Comparison of ENCODE assay signal across 8 mouse cellular contexts in the genomic region with DNA sequence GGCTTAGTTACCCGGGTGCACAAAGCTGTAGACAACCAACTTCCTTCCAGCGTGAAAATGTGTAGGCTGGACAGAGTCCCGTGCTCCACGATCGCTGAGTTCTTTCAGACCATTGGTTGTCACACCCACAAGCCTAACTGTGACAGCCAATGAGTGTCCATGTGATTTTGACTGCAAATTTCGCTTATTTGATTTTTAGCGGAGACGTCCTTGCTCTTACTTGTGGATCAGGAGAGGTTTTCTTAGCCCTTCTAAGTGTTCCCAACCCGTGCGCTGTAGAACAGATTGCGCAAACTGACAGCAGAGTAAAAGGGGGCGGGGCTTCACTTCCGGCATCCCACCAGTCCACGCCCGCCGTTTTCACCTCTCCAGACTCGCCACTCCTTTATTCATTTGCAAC. TPM values are rescaled to one million over a fixed set of nuclear protein-coding genes. Genes with fewer than 3 reads are reported as not detected.
DNase-seq lines count a peak whose midpoint lies in the region; ATAC-seq and TF ChIP-seq lines count a peak whose summit lies in the region.

No protein-coding gene starts in this region.

- TF ChIP-seq CTCF in CH12.LX (conservative IDR thresholded peaks at IDR 0.05 in 1 of 2, IDR thresholded peaks at IDR 0.05 in 1 of 2; ENCODE audit: low read depth in 2 of 2, low read length in 2 of 2), result no peak
- TF ChIP-seq CTCF in intestine, postnatal 0 days (IDR thresholded peaks at IDR 0.05; ENCODE audit: low read depth), result no peak

- peak overlapping the region in 1 of 3 experiments; percentile 7 for H3K4me3 ChIP-seq in CH12.LX (replicated peaks in 1 of 3; ENCODE audit: low read depth in 2 of 3, low read length in 2 of 3, poor library complexity in 1 of 3)
- H3K4me3 ChIP-seq in forebrain, embryonic 15.5 days, result peak overlapping the region; percentile 39
- H3K4me3 ChIP-seq in intestine, postnatal 0 days (ENCODE audit: low read depth, low read length), result peak overlapping the region; percentile 23
- peak overlapping the region; percentile 21 for H3K4me3 ChIP-seq in lung, embryonic 15.5 days

- in situ Hi-C loops in CH12.LX (cut with MboI; ENCODE audit: low pct_ligation_motif_present, low pct_unique_long_range_greater_than_20kb, low sequenced_read_pairs), result loop anchor here (25.0 kb wide), 1 partner anchor 532 kb away; no protein-coding TSS in a partner anchor

- dilution Hi-C loops in CH12.LX (cut with MboI; ENCODE audit: extremely low pct_ligation_motif_present, extremely low pct_unique_long_range_greater_than_20kb, low sequenced_read_pairs), result no loop called here

- ATAC-seq in forebrain, embryonic 15.5 days (replicated peaks), result peak; percentile 72
- ATAC-seq in intestine, postnatal 0 days, result 0 out of 2 replicates have a peak, but pooled peaks have one; percentile 44
- peak; percentile 55; the same call in 1 of the 2 replicates for ATAC-seq in lung, embryonic 15.5 days (ENCODE audit: borderline replicate concordance, extremely low read depth, low FRiP score, low TSS enrichment)

- peaks cover 4 to 15% of the 10 kb centered on the region in 2 experiments for H3K4me1 ChIP-seq in CH12.LX (ENCODE audit: control insufficient read depth in 1 of 2, insufficient read depth in 2 of 2)
- peaks cover 7% of the 10 kb centered on the region; the same call in 1 of the 2 replicates for H3K4me1 ChIP-seq in forebrain, embryonic 15.5 days
- H3K4me1 ChIP-seq in intestine, postnatal 0 days (replicated peaks; ENCODE audit: control insufficient read depth, insufficient read depth, low read length), result no peaks in the 10 kb centered on the region
- peaks cover 22% of the 10 kb centered on the region for H3K4me1 ChIP-seq in lung, embryonic 15.5 days

- no peak for TF ChIP-seq EP300 in CH12.LX (IDR thresholded peaks at IDR 0.05; ENCODE audit: low read length)

- no peak for DNase-seq in CH12.LX (ENCODE audit: extremely low read depth)
- peak; percentile 22 for DNase-seq in T-cell, adult 2 months (ENCODE audit: low spot score)
- DNase-seq in retina, embryonic 14.5 days (ENCODE audit: low spot score), result peak; percentile 58
- DNase-seq in frontal cortex, postnatal 10 days (ENCODE audit: low spot score in 2 of 2), result no peak
- no peak for DNase-seq in cerebellum, adult 9-10 months

- H3K36me3 ChIP-seq in CH12.LX (replicated peaks in 1 of 2; ENCODE audit: control insufficient read depth in 1 of 2, insufficient read depth in 1 of 2, low read length in 1 of 2), result peaks cover 0 to 31% of the 10 kb centered on the region in 2 experiments
- H3K36me3 ChIP-seq in forebrain, embryonic 15.5 days, result no peaks in the 10 kb centered on the region
- no peaks in the 10 kb centered on the region for H3K36me3 ChIP-seq in intestine, postnatal 0 days (ENCODE audit: control insufficient read depth, insufficient read depth)
- no peaks in the 10 kb centered on the region for H3K36me3 ChIP-seq in lung, embryonic 15.5 days

- H3K9me3 ChIP-seq in CH12.LX (replicated peaks; ENCODE audit: low read length), result no peaks in the 10 kb centered on the region
- no peaks in the 10 kb centered on the region for H3K9me3 ChIP-seq in forebrain, embryonic 15.5 days
- H3K9me3 ChIP-seq in intestine, postnatal 0 days (ENCODE audit: control insufficient read depth), result no peaks in the 10 kb centered on the region
- no peaks in the 10 kb centered on the region for H3K9me3 ChIP-seq in lung, embryonic 15.5 days

- TF ChIP-seq RAD21 in CH12.LX (IDR thresholded peaks at IDR 0.05; ENCODE audit: low read depth, low read length), result no peak

- TF ChIP-seq POLR2A in CH12.LX (IDR thresholded peaks at IDR 0.05; ENCODE audit: low read depth, low read length), result no peak

- no peak overlapping the region for H3K27ac ChIP-seq in CH12.LX (ENCODE audit: insufficient read depth, low read depth)
- H3K27ac ChIP-seq in forebrain, embryonic 15.5 days (replicated peaks), result no peak overlapping the region
- no peak overlapping the region for H3K27ac ChIP-seq in intestine, postnatal 0 days (ENCODE audit: low read depth, low read length)
- no peak overlapping the region for H3K27ac ChIP-seq in lung, embryonic 15.5 days

- H3K4me2 ChIP-seq in CH12.LX (ENCODE audit: insufficient read depth, low read depth, poor library complexity, severe bottlenecking), result peak overlapping the region; percentile 63
- H3K4me2 ChIP-seq in forebrain, embryonic 15.5 days (replicated peaks), result peak overlapping the region; percentile 62
- H3K4me2 ChIP-seq in intestine, postnatal 0 days (replicated peaks; ENCODE audit: low read depth), result peak overlapping the region; percentile 59
- peak overlapping the region; percentile 52 for H3K4me2 ChIP-seq in lung, embryonic 15.5 days

- WGBS in forebrain, embryonic 15.5 days, result 7% methylated on average over 17 of the region's 17 CpGs
- 5% methylated on average over 17 of the region's 17 CpGs for WGBS in intestine, postnatal 0 days
- WGBS in lung, embryonic 15.5 days, result 5% methylated on average over 17 of the region's 17 CpGs

- H3K27me3 ChIP-seq in CH12.LX (replicated peaks), result no peaks in the 10 kb centered on the region
- peaks cover 18% of the 10 kb centered on the region for H3K27me3 ChIP-seq in forebrain, embryonic 15.5 days
- peaks cover 18% of the 10 kb centered on the region for H3K27me3 ChIP-seq in intestine, postnatal 0 days (replicated peaks; ENCODE audit: control insufficient read depth, insufficient read depth, low read length)
- H3K27me3 ChIP-seq in lung, embryonic 15.5 days, result peaks cover 23% of the 10 kb centered on the region; the same call in 1 of the 2 replicates

- H3K79me2 ChIP-seq in CH12.LX (replicated peaks; ENCODE audit: control insufficient read depth, extremely low read depth, insufficient read depth, poor library complexity, severe bottlenecking), result no peaks in the 10 kb centered on the region

- H3K9ac ChIP-seq in CH12.LX (ENCODE audit: insufficient read depth, low read depth), result no peak overlapping the region
- 0 out of 2 replicates have a peak overlapping the region, but pooled peaks have one; percentile 12 for H3K9ac ChIP-seq in forebrain, embryonic 15.5 days (replicated peaks)
- H3K9ac ChIP-seq in intestine, postnatal 0 days (ENCODE audit: low read depth, low read length), result no peak overlapping the region
- H3K9ac ChIP-seq in lung, embryonic 15.5 days, result no peak overlapping the region

TF ChIP-seq in CH12.LX, 34 proteins besides CTCF, POLR2A, EP300 and RAD21:
- TF ChIP-seq MYC (IDR thresholded peaks at IDR 0.05; ENCODE audit: low read depth, low read length), result no peak
- TF ChIP-seq GABPA (IDR thresholded peaks at IDR 0.05; ENCODE audit: insufficient replicate concordance, low read depth, low read length), result no peak
- TF ChIP-seq SMC3 (IDR thresholded peaks at IDR 0.05; ENCODE audit: low read depth, low read length), result no peak
- TF ChIP-seq BHLHE40 (IDR thresholded peaks at IDR 0.05; ENCODE audit: low read depth, low read length), result peak; percentile 65; the same call in 1 of the 2 replicates
- TF ChIP-seq USF2 (conservative IDR thresholded peaks at IDR 0.05; ENCODE audit: low read depth, low read length), result no peak
- TF ChIP-seq ZKSCAN1 (IDR thresholded peaks at IDR 0.05; ENCODE audit: borderline replicate concordance, low read depth, low read length), result no peak
- TF ChIP-seq MXI1 (IDR thresholded peaks at IDR 0.05; ENCODE audit: low read depth, low read length), result peak; percentile 32; the same call in 1 of the 2 replicates
- TF ChIP-seq ELF1 (IDR thresholded peaks at IDR 0.05; ENCODE audit: low read depth, low read length), result peak; percentile 32; the same call in 1 of the 2 replicates
- no peak for TF ChIP-seq CHD2 (IDR thresholded peaks at IDR 0.05; ENCODE audit: low read length)
- no peak for TF ChIP-seq TCF12 (IDR thresholded peaks at IDR 0.05; ENCODE audit: low read depth, low read length)
- TF ChIP-seq E2F4 (IDR thresholded peaks at IDR 0.05; ENCODE audit: insufficient replicate concordance, low read depth, low read length), result no peak
TF ChIP-seq in CH12.LX: peak in this region for 3.

RNA-seq across cellular contexts. Expression of a gene that starts 4.6 kb away (rescaled TPM):
- total RNA-seq in CH12.LX (2012; rRNA removed) (0.76 and 1.0 TPM in 2 replicates), CH12.LX (2014; rRNA removed) (4.7 and 5.6 TPM in 2 replicates)
- polyA plus RNA-seq in CH12.LX (2012; ENCODE audit: insufficient read length, low read depth), result 11.4 and 12.8 TPM in 2 replicates
- polyA plus RNA-seq in forebrain, embryonic 15.5 days (2015; fragmentation: Nextera tagmentation; extraction: Ambion mirVana), result 10.0 and 12.4 TPM in 2 replicates
- polyA plus RNA-seq in intestine, postnatal 0 days (2015; fragmentation: Nextera tagmentation; extraction: Ambion mirVana), result 9.8 and 12.2 TPM in 2 replicates
- 44.2 and 44.8 TPM in 2 replicates for polyA plus RNA-seq in lung, embryonic 15.5 days (2015; fragmentation: Nextera tagmentation; extraction: Ambion mirVana)

RNA-seq across cellular contexts. Expression of a gene that starts 45.5 kb away (rescaled TPM):
- total RNA-seq in CH12.LX (2012; rRNA removed) (not detected in 2 replicates), CH12.LX (2014; rRNA removed) (not detected in 2 replicates)
- not detected in 2 replicates for polyA plus RNA-seq in CH12.LX (2012; ENCODE audit: insufficient read length, low read depth)
- polyA plus RNA-seq in forebrain, embryonic 15.5 days (2015; fragmentation: Nextera tagmentation; extraction: Ambion mirVana), result 0.22 TPM in 1 of 2 replicates, not detected in the other
- polyA plus RNA-seq in intestine, postnatal 0 days (2015; fragmentation: Nextera tagmentation; extraction: Ambion mirVana), result not detected in 2 replicates
- not detected in 2 replicates for polyA plus RNA-seq in lung, embryonic 15.5 days (2015; fragmentation: Nextera tagmentation; extraction: Ambion mirVana)

RNA-seq across cellular contexts. Expression of a gene that starts 45.5 kb away (rescaled TPM):
- total RNA-seq in CH12.LX (2012; rRNA removed), result 3.5 and 4.5 TPM in 2 replicates
- 5.7 and 6.8 TPM in 2 replicates for total RNA-seq in CH12.LX (2014; rRNA removed)
- polyA plus RNA-seq in CH12.LX (2012; ENCODE audit: insufficient read length, low read depth), result 4.3 and 6.4 TPM in 2 replicates
- polyA plus RNA-seq in forebrain, embryonic 15.5 days (2015; fragmentation: Nextera tagmentation; extraction: Ambion mirVana), result 168 and 184 TPM in 2 replicates
- polyA plus RNA-seq in intestine, postnatal 0 days (2015; fragmentation: Nextera tagmentation; extraction: Ambion mirVana), result 47.2 and 47.5 TPM in 2 replicates
- 53.2 and 57.0 TPM in 2 replicates for polyA plus RNA-seq in lung, embryonic 15.5 days (2015; fragmentation: Nextera tagmentation; extraction: Ambion mirVana)

Comparison
In these comparisons a context has a peak if more than half of its experiments do, and no peak if none do; other contexts are left out.
1. DNase-seq: peak in T-cell, adult 2 months (single experiment) and retina, embryonic 14.5 days (single experiment); none in CH12.LX (single experiment), frontal cortex, postnatal 10 days (0 of 2) and cerebellum, adult 9-10 months (single experiment).
2. Peak in every context shown above with its lines, with median percentiles within 50 percentile points of each other: H3K4me2 ChIP-seq and ATAC-seq.